Mouse (Mus musculus) erythroblast, embryonic 14.5 days (primary cell): Measurements from ENCODE around the gene Adprm.

Experiments
- GATA1 ChIP-seq: IDR thresholded peaks from 2 replicates; pipeline ENCODE4 v1.6.1; 2012; ENCODE audit warnings: low read length, inconsistent platforms, mixed read lengths
- TAL1 ChIP-seq: IDR thresholded peaks from 3 replicates; pipeline ENCODE4 v1.6.1; 2012; ENCODE audit warnings: low read length, inconsistent platforms, mixed read lengths

GRCm38 (mm10) chr11:67000671-67001070 is 51.7 kb downstream of the Adprm start:
- TF ChIP-seq GATA1 (no peak), TAL1 (no peak)
